Mouse (Mus musculus) urinary bladder, postnatal 10 days (tissue): ENCODE data around the gene 9130230L23Rik.

Source experiments
- DNase-seq: peaks from one replicate; pipeline ENCODE4 v3.0.0; 2022; ENCODE audit warnings: low spot score

9130230L23Rik gene

GRCm38 (mm10) chr5:66004134-66004925 is at the start of gene 9130230L23Rik:
9130230L23Rik (minus strand) TSS chr5:66004285.
- DNase-seq: no peak

GRCm38 (mm10) chr5:66052777-66053548 is 48.9 kb upstream of the 9130230L23Rik start:
- DNase-seq: no peak

- DNase-seq: no peak
These were observed 46.8 kb upstream of the 9130230L23Rik start for GRCm38 (mm10) chr5:66050841-66051240.

GRCm38 (mm10) chr5:66046356-66046755 is 42.3 kb upstream of the 9130230L23Rik start:
- no peak for DNase-seq

GRCm38 (mm10) chr5:66043897-66044296 is 39.8 kb upstream of the 9130230L23Rik start:
- DNase-seq: no peak

- DNase-seq: no peak
These were observed 38.7 kb upstream of the 9130230L23Rik start for GRCm38 (mm10) chr5:66042651-66043340.

- no peak for DNase-seq
These were observed 36.7 kb upstream of the 9130230L23Rik start for GRCm38 (mm10) chr5:66040744-66041279.

- no peak for DNase-seq
These were observed 35.7 kb upstream of the 9130230L23Rik start for GRCm38 (mm10) chr5:66039813-66040212.

GRCm38 (mm10) chr5:66037066-66037465 is 33.0 kb upstream of the 9130230L23Rik start:
- DNase-seq: no peak

GRCm38 (mm10) chr5:66036440-66037054 is 32.5 kb upstream of the 9130230L23Rik start:
- no peak for DNase-seq

- no peak for DNase-seq
These were observed 30.5 kb upstream of the 9130230L23Rik start for GRCm38 (mm10) chr5:66034375-66035195.

- no peak for DNase-seq
These were observed 28.7 kb upstream of the 9130230L23Rik start for GRCm38 (mm10) chr5:66032826-66033225.

GRCm38 (mm10) chr5:66031699-66032098 is 27.6 kb upstream of the 9130230L23Rik start:
- no peak for DNase-seq

- DNase-seq: no peak
These were observed 24.1 kb upstream of the 9130230L23Rik start for GRCm38 (mm10) chr5:66028232-66028631.

- DNase-seq: no peak
These were observed 23.1 kb upstream of the 9130230L23Rik start for GRCm38 (mm10) chr5:66027206-66027605.

- no peak for DNase-seq
These were observed 22.7 kb upstream of the 9130230L23Rik start for GRCm38 (mm10) chr5:66026796-66027195.

- no peak for DNase-seq
These were observed 11.4 kb upstream of the 9130230L23Rik start for GRCm38 (mm10) chr5:66015449-66015961.

- DNase-seq: no peak
These were observed 10.4 kb upstream of the 9130230L23Rik start for GRCm38 (mm10) chr5:66014437-66014836.

GRCm38 (mm10) chr5:66013999-66014398 is 9.9 kb upstream of the 9130230L23Rik start:
- no peak for DNase-seq

- DNase-seq: no peak
These were observed 4.3 kb upstream of the 9130230L23Rik start for GRCm38 (mm10) chr5:66008245-66008967.
